Mouse (Mus musculus): ENCODE data around the gene Setdb2.
"Not testable (repeated sequence)": the region's sequence is repeated elsewhere in the genome, so short reads cannot be mapped to it uniquely, and the experiment has no call there.

Setdb2 gene

GRCm38 (mm10) chr14:59440558-59441471 lies at the start of gene Setdb2, which contains the start of gene Cab39l:
Gene Setdb2, minus strand, starts transcription at chr14:59440884.
Gene Cab39l, plus strand, starts transcription at chr14:59440972.
- DNase-seq (ENCODE audit: low read depth, low spot score) = peak; percentile 91

DNA sequence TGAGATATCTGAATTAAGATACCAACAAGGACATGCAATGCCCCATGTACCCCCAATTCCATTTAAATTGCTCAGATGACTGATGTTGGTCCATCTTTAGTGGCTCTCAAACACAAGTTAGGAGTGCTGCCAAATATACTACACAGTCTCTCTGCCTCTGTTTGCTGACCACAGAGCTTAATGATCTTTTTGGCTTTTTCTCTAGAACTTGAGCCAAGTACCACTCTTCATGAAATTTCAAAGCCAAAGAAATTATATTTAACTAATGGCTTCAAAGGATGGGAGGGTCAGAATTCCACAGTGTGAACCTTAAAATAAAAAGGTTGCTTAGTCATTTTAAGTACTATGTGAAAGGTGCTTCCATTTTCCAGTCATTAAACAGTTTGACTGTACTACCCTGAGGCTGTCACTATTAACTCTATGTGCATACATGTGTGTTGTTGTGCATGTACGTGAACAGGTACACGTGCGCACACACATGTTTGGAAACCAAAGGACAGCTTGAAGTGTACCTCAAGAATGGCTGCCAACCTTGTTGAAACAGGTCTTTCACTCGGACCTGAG lies 44.6 kb upstream of the Setdb2 start:
- no peak for DNase-seq (ENCODE audit: low read depth, low spot score)

DNA sequence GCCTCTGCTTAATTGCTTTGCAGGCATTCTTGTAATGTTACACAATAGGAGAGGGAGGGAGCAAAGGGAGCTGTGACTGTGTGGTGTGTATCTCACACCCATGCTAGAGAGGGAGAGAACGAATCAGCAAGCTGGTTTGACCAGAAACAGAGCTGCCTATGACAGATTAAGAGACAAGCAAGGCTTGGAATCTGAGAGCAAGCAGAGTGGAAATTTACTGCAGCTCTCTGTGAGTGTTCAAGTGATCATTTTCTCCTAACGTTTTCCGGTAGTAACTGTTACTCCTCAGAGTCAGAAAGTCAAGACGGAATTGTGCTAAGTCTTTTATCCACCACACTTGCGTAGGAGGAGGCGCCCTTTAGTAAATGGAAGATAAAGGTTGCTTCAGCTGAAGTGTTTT lies 38.0 kb upstream of the Setdb2 start:
- peak; percentile 15 for DNase-seq (ENCODE audit: low read depth, low spot score)

DNA sequence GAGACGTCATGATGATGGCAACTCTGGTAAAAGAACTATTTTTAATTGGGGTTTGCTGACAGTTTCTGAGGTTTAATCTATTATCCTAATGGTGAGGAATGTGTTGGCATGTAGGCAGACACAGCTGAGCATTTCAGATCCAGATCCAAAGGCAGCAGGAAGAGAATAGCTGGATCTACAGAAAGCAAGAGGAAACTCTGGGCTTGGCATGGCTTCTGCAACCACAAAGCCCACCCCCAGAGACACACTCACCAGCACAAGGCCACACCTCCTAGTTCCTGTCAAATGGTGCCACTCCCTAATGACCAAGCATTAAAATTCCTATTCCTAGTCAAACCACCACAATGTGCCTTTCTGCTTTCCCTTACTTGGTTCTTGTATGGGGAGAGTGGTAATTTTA lies 30.1 kb upstream of the Setdb2 start:
- peak; percentile 83 for DNase-seq (ENCODE audit: low read depth, low spot score)

- peak; percentile 54 for DNase-seq (ENCODE audit: low read depth, low spot score)
These were observed 27.1 kb upstream of the Setdb2 start for GRCm38 (mm10) chr14:59467798-59468197.

DNA sequence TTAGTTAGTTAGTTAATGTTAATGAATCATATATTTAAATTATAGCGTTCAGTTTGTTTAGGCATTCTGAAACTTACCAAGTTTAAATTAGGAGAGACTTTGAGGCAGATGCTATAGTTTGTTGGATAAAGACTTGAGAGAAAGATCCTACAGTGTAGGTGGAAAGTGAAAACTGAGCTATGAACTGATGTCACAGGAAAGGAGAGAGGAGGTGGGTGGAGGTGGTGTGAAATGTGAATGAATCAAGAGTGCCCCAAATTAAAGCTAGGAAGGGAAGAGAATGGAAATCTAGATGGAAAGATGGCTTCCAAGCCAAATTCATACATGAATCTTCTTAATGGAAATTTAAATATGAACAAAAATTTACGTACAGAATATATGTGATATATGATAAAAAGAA lies 25.8 kb upstream of the Setdb2 start:
- DNase-seq (ENCODE audit: low read depth, low spot score) = no peak

DNA sequence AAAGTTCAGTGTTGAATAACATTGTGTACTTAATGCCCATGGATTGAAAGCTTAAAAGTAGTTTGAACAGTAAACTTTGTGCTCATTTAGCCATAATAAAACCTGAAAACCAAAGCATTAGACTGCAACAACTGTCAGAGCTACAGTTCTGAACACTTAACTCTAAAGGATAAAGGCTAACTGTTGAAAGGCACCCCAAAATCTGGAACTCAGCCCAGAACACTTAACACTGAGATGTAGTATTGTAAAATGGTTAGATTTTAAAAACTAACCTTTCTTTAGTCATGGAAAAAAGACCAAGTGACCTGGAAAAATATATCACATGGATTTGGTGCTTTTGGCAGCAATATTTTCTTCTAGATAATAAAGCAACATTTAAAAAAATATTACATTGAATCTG lies 7.3 kb upstream of the Setdb2 start:
- DNase-seq (ENCODE audit: low read depth, low spot score) = peak; percentile 3

GRCm38 (mm10) chr14:59445421-59445820 lies 4.7 kb upstream of the Setdb2 start:
- DNase-seq (ENCODE audit: low read depth, low spot score) = no peak

GRCm38 (mm10) chr14:59441472-59441805 lies 755 bp upstream of the Setdb2 start:
- no peak for DNase-seq (ENCODE audit: low read depth, low spot score)

DNA sequence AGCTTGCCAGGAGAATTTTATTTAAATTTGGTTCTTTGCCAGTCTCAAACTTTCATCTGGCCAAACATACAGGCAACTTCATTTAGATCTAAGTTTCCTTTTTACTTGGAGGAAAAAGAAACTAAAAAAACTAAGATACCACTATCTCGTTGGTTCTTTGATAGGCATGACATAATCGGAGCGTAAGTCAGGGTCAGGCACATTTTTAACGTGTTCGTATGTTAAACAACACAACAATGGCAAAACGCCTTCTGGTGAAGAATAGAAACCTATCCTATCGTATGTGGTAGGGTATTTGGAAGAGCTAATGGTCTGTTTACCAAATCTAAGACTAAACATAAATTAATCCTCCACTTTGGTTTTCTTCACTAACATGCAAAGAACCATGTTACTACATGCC lies 645 bp downstream of the Setdb2 start:
- peak; percentile 36 for DNase-seq (ENCODE audit: low read depth, low spot score)

- DNase-seq (ENCODE audit: low read depth, low spot score) = no peak
These were observed 2.2 kb downstream of the Setdb2 start for GRCm38 (mm10) chr14:59438505-59438904.

- no peak for DNase-seq (ENCODE audit: low read depth, low spot score)
These were observed 3.3 kb downstream of the Setdb2 start for GRCm38 (mm10) chr14:59437398-59437797.

- no peak for DNase-seq (ENCODE audit: low read depth, low spot score)
These were observed 5.5 kb downstream of the Setdb2 start for GRCm38 (mm10) chr14:59435206-59435605.

- DNase-seq (ENCODE audit: low read depth, low spot score) = no peak
These were observed 6.8 kb downstream of the Setdb2 start for GRCm38 (mm10) chr14:59433902-59434301.

DNA sequence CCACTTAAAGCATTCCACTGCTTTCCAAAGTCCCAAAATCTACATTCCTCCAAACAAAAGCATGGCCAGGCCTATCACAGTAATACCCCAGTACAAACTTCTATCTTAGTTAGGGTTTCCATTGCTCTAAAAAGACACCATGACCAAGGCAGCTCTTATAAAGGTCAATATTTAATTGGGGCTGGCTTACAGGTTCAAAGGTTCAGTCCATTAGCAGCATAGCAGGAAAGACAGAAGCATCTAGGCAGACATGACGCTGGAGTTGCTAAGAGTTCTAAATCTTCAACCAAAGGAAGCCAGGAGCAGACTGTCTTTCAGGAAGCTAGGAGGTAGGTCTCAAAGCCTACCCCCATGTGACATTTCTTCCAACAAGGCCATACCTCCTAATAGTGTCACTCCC lies 10.1 kb downstream of the Setdb2 start:
- DNase-seq (ENCODE audit: low read depth, low spot score) = no peak

- DNase-seq (ENCODE audit: low read depth, low spot score) = no peak
These were observed 17.6 kb downstream of the Setdb2 start for GRCm38 (mm10) chr14:59422912-59423663.

DNA sequence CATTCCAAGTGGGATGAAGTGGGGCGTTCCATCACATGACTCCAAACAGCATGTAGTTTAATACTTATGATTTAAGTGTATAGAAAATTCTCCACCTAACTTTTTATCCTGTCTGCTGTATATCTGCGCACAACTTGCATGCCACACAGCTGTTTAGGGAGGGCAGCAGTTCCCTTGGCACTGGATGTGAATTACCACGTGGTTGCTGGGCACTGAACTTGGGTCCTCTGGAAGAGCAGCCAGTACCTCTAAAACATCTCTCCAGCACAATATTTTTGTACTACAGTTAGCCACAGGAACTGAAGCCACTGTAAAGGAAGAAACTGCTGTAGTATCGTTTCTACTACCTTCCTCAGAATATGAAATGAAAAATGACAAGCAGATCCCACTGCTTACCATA lies 22.5 kb downstream of the Setdb2 start:
- no peak for DNase-seq (ENCODE audit: low read depth, low spot score)

- DNase-seq (ENCODE audit: low read depth, low spot score) = peak; percentile 20
These were observed 25.7 kb downstream of the Setdb2 start for GRCm38 (mm10) chr14:59414979-59415378.

DNA sequence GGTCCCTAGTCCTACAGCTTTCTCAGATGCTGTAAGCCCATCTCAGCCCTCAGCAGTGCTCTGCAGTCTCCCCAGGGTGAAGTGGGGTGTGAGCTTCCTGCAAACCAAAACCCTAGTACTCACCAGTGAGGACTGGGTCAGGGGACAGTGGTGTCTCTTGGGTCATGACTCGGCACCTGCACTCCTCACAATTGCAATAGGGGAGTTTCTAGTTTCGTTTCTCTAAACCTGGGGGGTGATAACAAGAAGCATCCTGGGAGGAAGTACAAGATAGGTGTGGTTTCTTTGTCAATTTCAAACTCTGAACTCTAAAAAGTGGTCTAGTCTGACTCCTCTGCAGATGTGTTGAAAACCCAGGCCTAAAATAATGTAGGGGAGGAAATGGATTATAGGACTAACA lies 43.7 kb downstream of the Setdb2 start:
- no peak for DNase-seq (ENCODE audit: low read depth, low spot score)

DNA sequence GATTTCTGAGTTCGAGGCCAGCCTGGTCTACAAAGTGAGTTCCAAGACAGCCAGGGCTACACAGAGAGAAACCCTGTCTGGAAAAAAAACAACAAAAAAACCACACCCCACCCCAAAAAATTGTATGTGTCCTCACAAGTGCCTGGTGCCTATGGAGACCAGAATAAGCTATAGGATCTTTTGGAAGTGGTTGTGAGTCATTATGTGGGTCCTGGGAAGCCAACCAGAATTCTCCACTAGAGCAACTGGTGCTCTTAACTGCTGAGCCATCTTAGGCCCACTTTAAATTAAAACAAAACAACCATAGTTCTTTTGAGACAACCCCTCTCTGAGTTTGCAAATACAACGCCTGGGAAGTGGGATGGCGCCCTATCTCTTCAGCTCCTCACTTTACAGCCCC lies 45.4 kb downstream of the Setdb2 start, which contains the start of gene Phf11c:
TSS of gene Phf11c (minus strand) at position 101 of the 400 bp plus-strand sequence.
- DNase-seq (ENCODE audit: low read depth, low spot score) = no peak

- not testable (repeated sequence) for DNase-seq (ENCODE audit: low read depth, low spot score)
These were observed 50.5 kb downstream of the Setdb2 start for GRCm38 (mm10) chr14:59390181-59390580.

GRCm38 (mm10) chr14:59389532-59389931 lies 51.2 kb downstream of the Setdb2 start:
- no peak for DNase-seq (ENCODE audit: low read depth, low spot score)

Data from 3T3-L1 (cell line).